Mouse (Mus musculus): ENCODE measurements around the gene Sestd1. TPM values are rescaled to one million over a fixed set of nuclear protein-coding genes. Genes with fewer than 3 reads are reported as not detected.

The Sestd1 gene
- total RNA-seq, 2 experiments from 2014 or later: 38.6 to 38.9 TPM

DNA sequence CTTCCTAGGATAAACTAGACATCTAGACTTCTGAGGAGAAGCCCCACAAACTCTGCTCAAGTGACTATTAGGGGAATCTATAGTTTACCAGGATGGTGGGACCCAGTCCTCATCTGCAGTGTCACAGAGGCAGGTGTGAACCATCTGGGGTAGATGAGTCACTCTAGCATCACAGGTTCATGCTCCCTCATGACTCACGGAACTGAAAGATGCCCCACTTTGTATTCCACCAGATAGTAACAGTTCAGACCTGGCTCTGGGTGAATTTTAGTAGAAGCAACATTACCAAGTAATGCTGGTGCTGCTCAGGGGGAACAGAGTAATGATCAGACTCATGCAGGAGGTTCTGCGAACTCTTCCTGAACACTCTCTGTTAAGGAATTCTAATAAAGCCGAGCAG lies 73.4 kb downstream of the Sestd1 start:
- DNase-seq: no peak

DNA sequence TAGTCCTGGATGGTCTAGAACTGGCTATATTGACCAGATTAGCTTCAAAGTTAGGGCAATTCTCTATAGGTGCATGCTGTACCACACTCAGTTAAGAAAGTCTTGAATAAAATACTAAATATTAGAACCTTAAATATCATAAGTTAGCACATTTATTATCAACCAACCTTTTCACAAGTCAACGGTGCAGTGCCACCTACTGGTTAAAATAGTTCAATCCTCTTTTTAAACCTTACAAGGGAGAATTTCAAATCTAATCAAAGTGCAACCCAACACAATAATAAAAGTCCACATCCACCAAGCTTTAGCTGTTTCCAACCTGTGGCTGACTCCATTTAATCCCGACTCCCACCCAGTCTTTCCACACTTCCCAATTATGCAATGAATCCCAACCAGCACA lies 76.5 kb downstream of the Sestd1 start:
- no peak for DNase-seq

DNA sequence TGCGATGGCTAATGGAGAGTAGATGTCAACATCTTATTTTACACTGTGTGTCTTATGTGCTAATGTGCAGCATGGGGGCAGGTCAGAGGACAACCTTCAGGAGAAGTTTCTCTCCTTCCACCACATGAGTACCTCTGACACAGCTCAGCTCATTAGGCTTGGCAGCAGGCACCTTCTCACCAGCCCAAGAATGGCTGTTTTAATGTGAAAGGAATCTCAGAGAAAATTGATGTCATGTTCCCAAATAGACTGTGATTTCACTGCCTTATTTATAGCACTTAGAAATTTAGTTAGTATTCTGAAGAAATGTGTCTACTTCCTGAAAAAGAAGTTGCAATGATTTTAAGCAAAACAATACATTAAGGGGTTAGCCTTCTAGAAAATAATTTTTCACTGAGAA lies 78.5 kb downstream of the Sestd1 start:
- DNase-seq: no peak

DNA sequence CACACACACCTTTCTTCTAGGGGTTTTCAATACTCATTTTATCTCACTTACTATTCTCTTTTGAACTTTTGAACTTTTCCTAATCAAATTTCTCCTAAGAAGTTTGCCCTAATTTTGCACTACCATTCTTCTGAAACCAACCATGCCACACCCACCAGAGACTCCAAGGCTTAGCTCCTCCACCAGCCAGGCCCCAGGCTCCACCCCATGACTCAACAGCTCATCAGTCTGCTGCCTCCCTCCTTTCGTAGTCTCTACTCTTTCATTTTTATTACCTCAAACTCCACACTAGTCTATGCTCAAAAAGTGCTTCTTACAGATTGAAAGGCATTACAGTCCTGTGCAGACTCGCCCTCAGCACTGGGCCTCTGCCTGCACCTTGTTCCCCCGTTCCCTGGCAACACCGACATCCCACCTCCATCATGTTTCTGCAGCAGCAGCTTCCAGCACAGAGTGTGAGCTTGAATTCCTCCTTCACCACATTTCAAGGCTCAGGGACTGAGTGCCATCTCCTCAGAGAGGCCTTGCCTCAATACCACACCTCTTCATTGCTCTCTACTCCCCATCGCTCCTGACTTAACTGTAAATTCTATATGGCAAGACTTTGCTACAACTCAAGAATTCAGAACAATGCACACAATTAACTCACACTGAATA lies 79.3 kb downstream of the Sestd1 start:
- no peak for DNase-seq

DNA sequence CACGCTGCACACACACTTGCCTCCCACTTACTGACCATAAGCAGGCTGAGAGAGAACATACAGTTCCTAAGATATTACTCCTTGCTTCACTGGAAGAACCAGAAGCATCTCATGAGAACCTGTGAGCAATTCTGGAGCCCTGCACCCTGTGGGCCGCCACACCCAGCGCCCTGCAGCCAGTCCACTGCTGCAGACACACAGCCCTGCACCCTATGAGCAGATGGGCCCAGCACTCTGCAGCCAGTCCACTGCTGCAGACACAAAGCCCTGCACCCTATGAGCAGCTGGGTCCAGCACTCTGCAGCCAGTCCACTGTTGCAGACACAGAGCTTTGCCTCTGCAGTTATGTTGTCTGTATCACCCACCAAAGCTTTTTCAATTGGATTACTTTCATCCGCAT lies 80.0 kb downstream of the Sestd1 start:
- no peak for DNase-seq

DNA sequence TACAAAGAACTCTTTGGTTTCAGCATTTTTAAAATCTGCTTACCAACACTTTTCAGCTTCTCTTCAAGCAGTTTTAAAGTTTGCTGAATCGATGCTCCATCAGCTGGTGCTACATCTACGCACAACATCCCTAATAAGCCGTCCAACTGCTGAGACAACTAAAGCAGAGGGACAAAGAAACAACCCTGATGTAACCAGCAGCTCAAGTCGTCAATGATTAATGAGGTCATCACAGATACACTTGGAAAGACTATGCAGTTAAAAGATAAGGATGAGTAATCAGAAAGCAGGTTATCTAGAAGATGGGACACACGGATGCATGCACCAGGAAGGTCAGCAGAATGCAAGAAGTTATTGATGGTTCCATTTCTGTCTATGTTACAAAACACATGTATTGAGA lies 82.1 kb downstream of the Sestd1 start:
- DNase-seq: no peak

DNA sequence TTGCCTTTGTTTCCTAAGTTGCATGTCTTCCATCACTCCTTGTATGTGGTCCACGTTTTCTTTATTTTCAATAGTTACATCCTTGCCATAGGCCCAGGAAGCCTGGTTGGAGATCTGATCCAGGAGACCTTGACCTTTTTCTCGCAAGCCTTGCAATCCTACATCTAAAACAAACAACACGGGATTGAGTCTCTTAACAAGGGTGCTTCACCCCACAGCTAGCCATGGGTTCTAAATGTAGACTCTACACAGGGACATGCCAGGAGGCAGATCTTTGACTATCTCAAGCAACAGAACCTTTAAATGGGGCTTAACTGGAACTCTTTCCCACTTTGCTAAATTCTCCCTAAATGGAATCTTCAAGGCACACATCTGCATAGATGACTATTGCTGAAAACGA lies 83.6 kb downstream of the Sestd1 start:
- DNase-seq: no peak

DNA sequence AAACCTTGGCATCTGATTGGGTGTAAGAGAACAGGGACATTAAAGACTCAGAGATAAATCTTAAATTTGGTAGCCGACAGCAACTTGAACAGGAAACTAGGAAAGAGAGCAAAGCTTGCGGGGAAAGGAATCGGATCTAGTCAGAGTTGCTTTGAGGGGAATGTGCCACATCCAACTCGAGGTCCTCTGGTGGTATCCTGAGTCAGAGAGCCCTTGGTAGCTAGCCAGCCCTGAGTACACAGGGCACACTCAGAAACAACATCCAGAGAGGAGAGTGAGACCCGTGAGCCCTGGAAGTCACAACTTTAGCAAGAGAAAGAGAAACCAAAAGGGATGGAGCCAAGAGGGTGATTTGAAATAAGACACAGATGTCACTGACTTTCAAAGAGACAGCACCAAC lies 85.3 kb downstream of the Sestd1 start:
- no peak for DNase-seq

DNA sequence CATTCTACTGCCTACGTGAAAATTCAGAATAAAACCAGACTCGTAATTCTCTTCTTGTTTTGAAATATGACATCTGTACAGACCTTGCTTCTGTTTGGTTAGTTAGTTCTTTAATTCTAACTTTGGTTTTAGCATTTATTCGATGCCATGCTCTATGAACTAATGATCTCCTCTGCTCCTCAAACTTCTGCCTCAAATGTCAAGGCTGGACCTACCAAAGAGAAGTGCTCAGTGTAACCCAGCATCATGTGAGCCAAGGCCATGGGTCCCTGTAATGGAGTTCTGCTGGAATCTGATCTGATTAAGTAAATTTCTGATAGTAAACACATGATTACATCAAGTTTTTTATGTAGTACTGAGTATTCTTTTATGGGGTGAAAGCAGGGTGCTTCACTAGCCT lies 88.6 kb downstream of the Sestd1 start:
- no peak for DNase-seq

DNA sequence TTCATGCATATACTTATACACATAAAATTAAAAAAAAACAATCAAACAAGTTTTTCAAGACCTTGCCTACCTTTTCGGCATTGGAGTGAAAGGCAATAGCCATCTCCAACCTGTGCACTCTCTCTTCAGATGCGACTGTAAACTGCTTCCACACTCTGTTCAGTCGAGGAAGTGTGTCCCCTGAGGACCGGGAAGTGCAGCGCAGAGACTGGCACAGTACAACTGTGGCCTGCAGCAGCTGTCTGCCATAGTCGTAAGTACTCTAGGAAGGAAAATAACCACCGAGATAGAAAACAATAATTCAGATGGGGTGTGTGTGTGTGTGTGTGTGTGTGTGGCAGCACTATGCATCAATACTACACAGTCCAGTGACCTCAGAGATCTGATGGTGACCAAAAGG lies 89.5 kb downstream of the Sestd1 start:
- DNase-seq: no peak

DNA sequence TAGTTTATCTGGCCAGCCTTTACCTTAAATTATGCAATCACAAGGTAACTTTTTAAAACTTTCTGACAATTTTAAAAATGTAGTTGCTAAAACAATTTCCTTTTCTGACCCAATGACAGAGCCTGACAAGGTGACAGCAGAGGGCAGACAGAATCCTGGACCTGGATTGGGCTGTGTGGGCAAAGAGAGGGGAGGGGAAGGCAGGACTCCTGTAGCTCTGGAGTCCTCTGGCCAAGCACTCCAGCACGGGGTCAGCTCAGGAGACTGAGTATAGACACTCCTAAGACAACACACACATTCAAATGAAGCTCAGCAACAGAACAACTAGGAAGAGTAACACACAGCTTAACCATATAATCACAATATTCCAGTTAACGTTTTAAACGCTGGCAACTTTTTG lies 90.1 kb downstream of the Sestd1 start:
- no peak for DNase-seq

DNA sequence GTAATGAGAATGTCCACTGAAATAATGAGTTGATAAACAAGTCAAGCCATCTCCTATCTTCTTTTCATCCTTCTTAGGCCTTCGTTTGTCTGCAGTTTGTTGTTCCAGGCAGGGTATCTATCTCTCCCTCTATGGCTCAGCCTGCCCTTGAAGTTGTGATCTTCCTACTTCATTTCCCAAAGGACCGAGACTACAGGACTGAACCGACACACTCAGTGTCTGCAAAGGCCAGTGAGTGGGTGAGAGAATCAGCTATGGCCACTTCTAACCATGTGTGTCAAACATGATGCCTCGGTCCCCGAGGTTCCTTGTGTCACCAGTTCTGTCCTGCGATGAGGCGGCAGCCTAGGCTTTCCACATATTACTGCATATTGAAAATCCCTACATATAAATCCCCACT lies 90.7 kb downstream of the Sestd1 start:
- no peak for DNase-seq

DNA sequence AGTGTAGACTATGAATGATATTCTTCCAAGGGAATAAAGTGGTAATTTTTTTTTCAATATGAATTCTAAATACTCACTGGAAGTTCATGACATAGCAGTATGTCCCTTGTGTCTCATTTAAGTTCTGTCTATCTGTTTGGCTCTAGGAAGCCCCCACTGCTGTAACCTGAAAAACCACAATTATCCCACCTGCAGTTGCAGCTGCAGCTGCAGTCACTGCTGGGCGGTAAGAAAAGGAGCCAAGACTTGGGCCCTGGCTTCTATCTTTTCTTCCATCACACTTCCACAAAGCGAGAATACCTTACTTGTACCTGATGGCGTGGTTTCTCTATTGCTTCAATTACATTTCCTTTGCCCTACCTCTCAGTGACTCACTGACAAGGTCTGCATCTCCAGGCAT lies 92.9 kb downstream of the Sestd1 start:
- no peak for DNase-seq

DNA sequence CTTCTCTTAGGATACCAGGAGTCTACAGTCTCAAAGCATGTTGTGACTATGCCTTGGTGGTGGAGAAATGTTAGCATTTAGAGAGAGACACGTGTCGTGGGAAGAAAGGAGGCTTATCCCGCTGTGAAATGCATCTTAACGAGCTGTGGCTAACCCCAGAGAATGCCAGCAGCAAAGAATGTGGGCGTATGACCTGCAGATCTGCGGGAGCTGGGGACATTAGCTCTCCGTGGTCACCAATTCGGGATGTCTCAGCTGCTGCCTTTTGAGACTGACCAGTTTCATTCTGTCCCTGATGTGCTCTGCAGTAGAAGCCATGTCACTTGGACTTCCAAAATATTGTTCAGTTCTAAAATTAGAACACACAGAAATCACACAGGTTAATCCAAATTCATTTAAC lies 93.5 kb downstream of the Sestd1 start:
- DNase-seq: no peak

DNA sequence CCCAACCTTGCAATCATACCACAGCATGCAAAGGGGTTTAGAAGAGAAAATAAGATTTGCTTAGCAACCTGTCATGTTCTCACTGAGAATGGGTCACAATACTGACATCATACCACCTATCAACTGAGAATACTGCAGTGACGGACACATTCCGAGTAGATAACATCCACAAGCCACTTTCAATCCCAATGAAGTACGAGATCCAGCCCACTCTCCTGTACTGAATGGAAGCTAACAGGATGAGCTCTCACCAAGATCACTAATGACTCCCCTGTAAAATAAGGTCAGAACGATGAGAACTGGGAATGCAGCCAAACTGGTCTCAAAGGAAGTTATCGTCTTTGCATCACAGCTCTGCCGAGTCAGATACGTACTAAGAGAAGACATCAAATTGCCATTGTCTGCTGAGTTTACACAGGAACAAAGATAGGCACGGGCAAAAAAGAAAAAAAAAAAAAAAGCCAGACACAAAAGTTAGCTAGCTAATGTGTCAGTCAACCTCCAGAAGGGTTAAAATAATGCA lies 96.3 kb downstream of the Sestd1 start:
- DNase-seq: no peak

DNA sequence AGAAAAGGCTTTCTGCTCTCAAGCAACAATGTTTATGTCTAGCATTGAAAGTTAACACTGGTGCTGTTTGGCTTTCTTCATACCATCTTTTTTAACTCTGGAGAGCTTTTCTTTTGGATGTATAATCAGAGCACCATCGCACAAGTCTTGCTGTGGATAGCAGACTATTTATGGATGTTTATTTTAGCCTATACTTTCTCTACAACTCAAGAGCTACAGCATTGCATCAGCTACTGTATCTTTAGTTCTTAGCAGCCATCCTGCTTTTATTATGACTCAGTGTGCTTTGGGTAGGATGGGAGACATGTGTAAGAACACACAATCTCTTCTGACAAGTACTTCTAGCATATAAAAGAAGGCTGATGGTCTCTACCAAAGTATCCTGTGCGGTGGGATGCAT lies 96.7 kb downstream of the Sestd1 start:
- no peak for DNase-seq

DNA sequence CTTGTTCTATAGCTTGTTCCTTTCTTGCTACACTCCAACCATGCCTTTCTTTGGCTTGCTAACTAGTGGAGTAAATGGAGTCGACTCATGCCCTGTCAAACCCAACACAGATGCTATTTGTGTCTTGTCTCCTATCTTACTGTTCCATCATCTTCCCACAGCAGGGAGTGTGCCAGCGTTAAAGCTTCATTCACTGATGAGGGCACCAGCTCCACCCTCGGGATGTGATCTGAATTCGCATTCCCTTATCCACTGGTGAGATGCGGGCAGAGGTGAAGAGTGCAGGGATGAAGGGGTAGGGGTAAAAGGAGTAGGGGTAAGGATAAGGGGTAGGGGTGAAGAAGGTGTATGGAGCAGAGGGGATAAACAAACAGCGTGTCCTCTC lies 97.4 kb downstream of the Sestd1 start:
- no peak for DNase-seq

DNA sequence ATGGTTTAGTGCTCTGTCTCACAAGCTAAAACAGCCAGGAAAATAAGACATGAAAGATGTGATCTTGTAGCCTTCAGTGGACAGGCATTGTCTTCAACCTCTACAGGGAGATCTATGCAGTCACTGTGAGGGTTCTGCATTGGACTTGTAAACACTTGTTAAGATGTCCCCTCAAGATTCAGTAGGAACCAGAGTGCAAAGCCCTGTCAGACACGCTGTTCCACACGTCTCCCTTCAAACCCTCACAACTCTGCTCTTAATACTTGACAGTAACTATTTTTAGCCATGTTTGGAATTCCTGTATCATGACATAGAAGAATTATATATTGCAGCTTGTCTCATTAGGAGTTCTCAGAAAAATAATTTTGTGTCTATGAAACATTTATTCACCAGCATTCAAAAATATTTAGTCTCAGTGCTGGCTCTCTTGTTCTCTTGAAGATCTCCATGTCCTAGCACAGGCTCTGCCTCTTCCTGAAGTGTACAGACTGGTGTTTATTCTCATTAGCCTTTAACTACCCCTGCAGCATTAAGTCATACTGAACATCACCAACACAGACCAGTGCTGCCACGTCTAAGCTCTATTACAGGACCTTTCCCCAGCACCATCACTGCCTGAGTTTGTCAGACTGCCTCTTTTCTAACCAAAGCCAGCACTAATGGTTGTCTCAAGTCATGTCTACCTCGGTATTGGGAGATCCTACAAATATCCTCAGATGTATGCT lies 98.0 kb downstream of the Sestd1 start:
- no peak for DNase-seq

DNA sequence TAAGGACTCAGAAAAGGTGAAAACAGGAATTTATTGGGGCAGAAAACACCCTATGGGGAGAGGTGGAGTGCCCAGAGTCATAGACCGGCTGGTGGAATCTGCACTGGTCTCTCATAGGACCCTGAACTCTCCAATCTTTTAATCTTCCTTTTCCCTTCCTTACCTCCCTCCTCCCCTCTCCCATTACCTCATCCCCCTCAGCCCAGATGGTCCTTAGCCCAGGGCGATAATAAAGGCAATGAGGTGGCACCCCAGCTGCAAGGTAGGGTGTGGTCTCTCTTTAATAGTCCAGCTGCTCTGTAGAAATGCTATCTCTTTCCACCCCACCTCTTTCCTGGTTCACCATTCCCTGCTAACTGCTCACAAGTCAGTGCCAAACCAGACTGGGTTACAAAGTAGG lies 102.9 kb downstream of the Sestd1 start:
- no peak for DNase-seq

DNA sequence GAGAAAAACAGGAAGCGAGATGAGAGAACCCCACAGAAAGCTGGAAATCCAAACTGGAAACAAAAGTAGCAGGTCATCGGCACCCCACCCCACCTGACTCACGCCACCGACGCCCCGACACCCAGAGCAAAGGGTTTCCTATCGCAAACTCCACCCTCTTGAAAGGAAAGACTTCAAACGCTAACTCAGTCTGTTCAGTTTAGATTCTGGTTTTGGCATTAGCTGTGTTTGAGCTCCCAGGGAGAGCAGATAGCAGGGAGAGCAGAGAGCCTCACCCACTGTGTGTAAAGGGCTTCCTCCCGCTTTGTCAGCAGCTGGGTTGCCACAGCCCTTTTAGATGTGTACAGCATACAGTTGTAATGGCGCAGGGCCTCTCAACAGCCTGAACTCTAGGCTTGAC lies 104.0 kb downstream of the Sestd1 start:
- no peak for DNase-seq

DNA sequence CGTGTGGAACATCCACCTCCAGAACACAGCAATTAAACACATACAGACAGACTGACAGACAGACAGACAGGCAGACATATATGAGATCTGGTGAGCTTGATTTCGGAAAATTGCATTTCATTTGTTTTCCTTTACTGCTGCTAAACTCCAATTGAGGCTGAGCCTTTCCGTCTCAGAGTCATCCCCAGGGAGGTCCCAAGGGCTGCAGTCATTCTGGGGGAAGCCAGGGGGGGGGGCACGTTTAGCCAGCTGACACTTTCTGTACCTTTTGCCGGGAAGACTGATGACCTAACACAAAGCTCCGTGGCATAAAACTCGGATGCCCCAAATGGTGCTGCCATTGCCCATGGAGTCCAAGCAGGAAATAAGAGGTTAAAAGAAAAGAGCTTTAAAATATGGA lies 105.0 kb downstream of the Sestd1 start:
- DNase-seq: no peak

DNA sequence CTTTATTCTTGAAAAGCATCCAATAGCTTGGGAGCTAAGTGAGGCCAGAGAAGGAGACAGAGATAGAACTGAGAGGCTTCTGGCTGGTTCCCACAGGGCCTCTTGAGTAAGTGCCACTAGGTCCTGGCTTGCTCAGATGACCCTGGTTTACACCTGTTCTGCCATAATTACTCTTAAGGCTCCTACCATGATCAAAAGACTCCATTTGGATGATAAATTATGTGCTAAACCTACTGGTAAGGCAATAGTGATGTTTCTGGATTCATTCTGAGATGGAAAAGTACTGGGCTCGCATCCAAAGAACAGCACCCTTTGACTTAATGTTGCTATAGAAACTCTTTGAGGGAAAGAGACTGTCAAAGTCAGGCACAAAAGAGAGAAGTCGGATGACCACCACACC lies 106.1 kb downstream of the Sestd1 start:
- DNase-seq: no peak

DNA sequence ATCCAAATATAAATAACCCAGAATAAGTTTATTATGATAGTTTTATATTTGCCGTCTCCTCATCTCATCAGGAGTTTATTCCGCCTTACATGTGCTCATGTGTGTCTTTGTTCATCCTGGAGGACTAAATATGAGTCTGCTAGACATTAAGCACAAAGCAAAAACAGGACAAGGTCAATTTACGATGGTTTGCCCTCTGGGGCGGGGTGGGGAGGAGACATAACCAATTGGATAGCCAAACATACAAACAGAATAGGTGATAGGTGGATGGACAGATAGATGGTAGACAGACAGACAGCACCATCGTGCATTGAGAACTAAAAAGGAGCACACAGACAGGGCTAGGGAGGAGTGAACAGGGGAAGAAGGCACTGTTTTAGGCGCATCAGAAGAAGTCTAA lies 106.6 kb downstream of the Sestd1 start:
- DNase-seq: no peak

DNA sequence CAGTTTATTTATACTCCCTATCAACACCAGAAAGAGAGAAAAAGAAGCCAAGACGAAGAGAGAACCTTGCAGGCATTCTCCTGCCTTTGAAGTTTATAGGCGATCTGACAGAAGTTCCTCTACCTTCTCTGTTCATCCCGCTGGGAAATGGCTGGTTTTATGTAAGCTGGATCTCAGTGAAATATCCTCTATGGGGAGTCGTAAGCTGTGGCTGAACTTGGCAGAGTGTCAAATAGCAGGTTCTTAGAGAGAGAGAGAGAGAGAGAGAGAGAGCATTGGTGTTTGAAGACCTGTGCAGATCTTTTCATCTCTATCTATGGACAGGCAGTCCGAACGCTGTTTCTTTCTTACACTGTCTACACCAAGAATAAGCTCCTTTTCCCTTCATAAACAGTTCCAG lies 107.0 kb downstream of the Sestd1 start:
- no peak for DNase-seq

Data from layer of hippocampus, postnatal 36 days (tissue).